Mouse (Mus musculus) ES-Bruce4 (cell line): Measurements from ENCODE around the gene Fxyd1.

Experiments
- CTCF ChIP-seq: IDR thresholded peaks from one replicate; pipeline ENCODE4 v1.8.1; 2011; ENCODE audit warnings: low read depth, low read length
- EP300 ChIP-seq: IDR thresholded peaks from 2 replicates; pipeline ENCODE4 v1.6.1; 2011; ENCODE audit warnings: low read depth, low read length; ENCODE audit not compliant: insufficient read depth
- POLR2A ChIP-seq: IDR thresholded peaks from one replicate; pipeline ENCODE4 v1.8.1; 2011; ENCODE audit warnings: low read length; ENCODE audit not compliant: insufficient read depth

DNA sequence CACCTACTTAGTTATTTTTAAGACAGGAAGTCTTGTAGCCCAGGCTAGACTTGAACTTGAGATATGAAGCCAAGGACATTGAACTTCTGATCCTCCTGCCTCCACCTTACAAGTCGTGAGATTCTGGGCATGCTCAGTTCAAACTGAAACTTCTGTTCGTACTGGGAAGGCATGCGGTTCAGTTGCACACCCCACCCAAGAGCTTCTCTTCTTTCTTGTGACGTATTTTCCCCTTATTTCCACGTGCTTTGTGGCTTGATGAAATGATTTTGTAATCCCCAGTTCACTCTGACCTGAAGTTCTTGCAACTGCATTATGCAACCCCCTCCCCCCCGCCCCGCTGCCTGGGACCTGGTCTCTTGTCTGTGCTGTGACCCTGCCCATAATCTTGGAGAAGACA is 25.3 kb downstream of the Fxyd1 start:
- TF ChIP-seq POLR2A (no peak), CTCF (no peak), EP300 (no peak)
